Mouse (Mus musculus): ENCODE measurements around the gene Cnot2. TPM values are rescaled to one million over a fixed set of nuclear protein-coding genes. Genes with fewer than 3 reads are reported as not detected.

Gene Cnot2
- polyA plus RNA-seq, 1 experiment from 2014 or later: 100 TPM

- H3K27me3 ChIP-seq: no peaks in the 10 kb centered on the region
- peak within 1 kb of the TSS; percentile 69 for H3K4me3 ChIP-seq (replicated peaks)
- no peaks in the 10 kb centered on the region for H3K9me3 ChIP-seq (replicated peaks)
- peak; percentile 77 for ATAC-seq (ENCODE audit: insufficient number of reproducible peaks, low FRiP score, low TSS enrichment, low read depth)
- peaks cover 32% of the 10 kb centered on the region for H3K4me1 ChIP-seq
- no peaks in the 10 kb centered on the region for H3K36me3 ChIP-seq
- WGBS: under 1% methylated on average over 64 of the region's 92 CpGs
- H3K4me2 ChIP-seq (replicated peaks): peak within 1 kb of the TSS; percentile 95
- H3K9ac ChIP-seq: peak within 1 kb of the TSS; percentile 66
- peak within 1 kb of the TSS; percentile 72; the same call in 1 of the 2 replicates for H3K27ac ChIP-seq (replicated peaks)
Measured at GRCm38 (mm10) chr10:116473759-116474549, 107.4 kb downstream of the Cnot2 start, which contains the start of gene Kcnmb4. TSS of gene Kcnmb4 (minus strand) at chr10:116473878.

GRCm38 (mm10) chr10:116473071-116473758 is 108.1 kb downstream of the Cnot2 start:
- peaks cover 32% of the 10 kb centered on the region for H3K4me1 ChIP-seq
- under 1% methylated on average over 71 of the region's 78 CpGs for WGBS
- H3K9me3 ChIP-seq (replicated peaks): no peaks in the 10 kb centered on the region
- H3K4me2 ChIP-seq (replicated peaks): peak overlapping the region; percentile 95
- no peaks in the 10 kb centered on the region for H3K36me3 ChIP-seq
- peak; percentile 58 for ATAC-seq (ENCODE audit: insufficient number of reproducible peaks, low FRiP score, low TSS enrichment, low read depth)
- peak overlapping the region; percentile 69 for H3K4me3 ChIP-seq (replicated peaks)
- H3K27me3 ChIP-seq: no peaks in the 10 kb centered on the region
- peak overlapping the region; percentile 66 for H3K9ac ChIP-seq
- peak overlapping the region; percentile 72; the same call in 1 of the 2 replicates for H3K27ac ChIP-seq (replicated peaks)

DNA sequence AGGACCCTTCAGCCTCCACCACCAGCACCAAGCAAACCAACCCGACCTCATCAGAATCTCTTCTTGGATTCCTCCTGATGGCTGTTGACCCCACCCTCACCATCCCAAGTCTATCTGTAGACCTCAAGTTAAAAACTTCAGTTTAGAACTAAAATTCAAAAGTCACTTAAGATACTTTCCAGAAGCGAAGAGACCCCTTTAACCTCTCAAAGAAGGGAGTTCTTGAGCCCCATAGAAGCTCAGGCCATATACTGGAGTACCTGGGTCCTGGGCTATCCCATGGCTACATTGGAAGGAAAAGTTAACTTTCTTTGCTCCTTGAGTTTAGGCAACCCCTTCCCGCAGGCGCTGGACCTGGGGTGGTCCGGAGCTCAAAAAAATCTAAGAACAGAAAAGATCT is 108.7 kb downstream of the Cnot2 start:
- H3K4me3 ChIP-seq (replicated peaks): peak overlapping the region; percentile 69
- no peaks in the 10 kb centered on the region for H3K27me3 ChIP-seq
- 8% methylated on average over 5 of the region's 5 CpGs for WGBS
- peak overlapping the region; percentile 66 for H3K9ac ChIP-seq
- H3K36me3 ChIP-seq: no peaks in the 10 kb centered on the region
- peaks cover 32% of the 10 kb centered on the region for H3K4me1 ChIP-seq
- H3K27ac ChIP-seq (replicated peaks): 0 out of 2 replicates have a peak overlapping the region, but pooled peaks have one; percentile 72
- peak overlapping the region; percentile 95 for H3K4me2 ChIP-seq (replicated peaks)
- no peak for ATAC-seq (ENCODE audit: insufficient number of reproducible peaks, low FRiP score, low TSS enrichment, low read depth)
- H3K9me3 ChIP-seq (replicated peaks): no peaks in the 10 kb centered on the region

- no peak overlapping the region for H3K4me2 ChIP-seq (replicated peaks)
- no peaks in the 10 kb centered on the region for H3K9me3 ChIP-seq (replicated peaks)
- H3K9ac ChIP-seq: no peak overlapping the region
- H3K4me1 ChIP-seq: peaks cover 28% of the 10 kb centered on the region
- WGBS: 78% methylated on average over 11 of the region's 11 CpGs
- no peaks in the 10 kb centered on the region for H3K36me3 ChIP-seq
- H3K27ac ChIP-seq (replicated peaks): no peak overlapping the region
- H3K4me3 ChIP-seq (replicated peaks): no peak overlapping the region
- no peak for ATAC-seq (ENCODE audit: insufficient number of reproducible peaks, low FRiP score, low TSS enrichment, low read depth)
- no peaks in the 10 kb centered on the region for H3K27me3 ChIP-seq
Measured at GRCm38 (mm10) chr10:116470306-116470925, 110.9 kb downstream of the Cnot2 start.

DNA sequence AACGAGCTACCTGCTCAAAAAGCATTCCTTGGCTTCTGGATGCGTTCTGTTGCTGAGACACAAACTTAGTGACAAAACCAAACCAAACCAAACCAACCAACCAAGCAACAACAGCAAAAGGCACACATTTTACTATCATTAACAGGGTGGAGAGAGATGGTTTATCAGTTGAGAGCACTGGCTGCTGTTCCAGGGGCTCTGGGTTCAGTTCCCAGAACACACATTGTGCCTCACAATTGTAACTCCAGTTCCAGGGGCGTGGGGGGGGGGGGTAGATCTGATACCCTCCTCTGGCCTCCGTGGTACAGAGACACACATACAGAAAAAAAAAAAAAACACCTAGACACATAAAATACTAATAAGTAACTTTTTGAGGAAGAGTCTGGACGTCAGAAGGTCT is 113.2 kb downstream of the Cnot2 start:
- no peak for ATAC-seq (ENCODE audit: insufficient number of reproducible peaks, low FRiP score, low TSS enrichment, low read depth)
- H3K9ac ChIP-seq: no peak overlapping the region
- H3K4me2 ChIP-seq (replicated peaks): no peak overlapping the region
- WGBS: 82% methylated on average over 5 of the region's 5 CpGs
- H3K36me3 ChIP-seq: no peaks in the 10 kb centered on the region
- peaks cover 14% of the 10 kb centered on the region for H3K4me1 ChIP-seq
- H3K9me3 ChIP-seq (replicated peaks): no peaks in the 10 kb centered on the region
- H3K4me3 ChIP-seq (replicated peaks): no peak overlapping the region
- H3K27me3 ChIP-seq: no peaks in the 10 kb centered on the region
- no peak overlapping the region for H3K27ac ChIP-seq (replicated peaks)

GRCm38 (mm10) chr10:116463753-116464345 is 117.5 kb downstream of the Cnot2 start:
- Histone ChIP-seq H3K4me1 (no peaks in the 10 kb centered on the region), H3K9ac (no peak overlapping the region), H3K27ac (replicated peaks) (no peak overlapping the region), H3K9me3 (replicated peaks) (no peaks in the 10 kb centered on the region), H3K36me3 (no peaks in the 10 kb centered on the region; the same call in 1 of the 2 replicates), H3K4me3 (replicated peaks) (no peak overlapping the region), H3K4me2 (replicated peaks) (no peak overlapping the region), H3K27me3 (no peaks in the 10 kb centered on the region)
- no peak for ATAC-seq (ENCODE audit: insufficient number of reproducible peaks, low FRiP score, low TSS enrichment, low read depth)
- 90% methylated on average over 12 of the region's 12 CpGs for WGBS

DNA sequence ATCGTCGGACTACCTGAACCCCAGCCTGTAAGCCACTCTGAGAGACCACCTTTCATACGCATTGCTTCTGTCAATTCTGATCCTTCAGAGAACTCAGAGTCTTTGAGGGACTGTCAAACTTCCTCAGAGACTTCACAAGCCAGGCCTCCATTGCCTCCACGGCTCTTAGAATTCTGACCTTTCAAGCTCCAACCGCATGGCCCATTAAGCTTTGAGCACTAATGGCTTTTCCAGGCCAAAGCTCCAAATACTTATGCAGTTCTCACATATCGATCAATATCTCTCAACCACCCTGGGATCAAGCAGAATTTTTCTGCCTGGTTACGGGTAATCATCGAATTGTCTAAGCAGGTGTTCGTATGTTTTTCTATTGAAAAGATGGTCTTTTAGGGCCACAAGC is 119.9 kb downstream of the Cnot2 start:
- H3K4me2 ChIP-seq (replicated peaks): no peak overlapping the region
- WGBS: 84% methylated on average over 9 of the region's 9 CpGs
- ATAC-seq (ENCODE audit: insufficient number of reproducible peaks, low FRiP score, low TSS enrichment, low read depth): no peak

DNA sequence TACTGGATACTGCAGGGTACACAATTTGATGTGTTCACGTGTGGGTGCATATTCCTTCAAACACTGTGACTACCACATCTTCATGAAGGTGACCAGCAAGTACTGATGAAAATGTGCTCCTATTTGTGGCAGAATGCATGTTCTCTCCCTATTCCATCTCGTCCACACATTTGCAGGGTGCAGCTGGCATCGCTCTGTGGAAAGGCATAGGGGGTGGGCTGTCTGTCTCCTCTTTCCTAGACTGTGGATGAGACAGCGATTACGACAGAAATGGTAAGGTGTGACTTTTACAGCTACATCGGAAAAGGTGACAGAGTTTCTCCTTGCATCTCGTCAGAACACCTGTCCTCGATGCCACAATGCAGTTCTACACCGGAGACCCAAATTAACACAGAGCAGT is 122.5 kb downstream of the Cnot2 start:
- H3K9me3 ChIP-seq (replicated peaks): no peaks in the 10 kb centered on the region
- H3K36me3 ChIP-seq: no peaks in the 10 kb centered on the region; the same call in 1 of the 2 replicates
- WGBS: 91% methylated on average over 9 of the region's 9 CpGs
- ATAC-seq (ENCODE audit: insufficient number of reproducible peaks, low FRiP score, low TSS enrichment, low read depth): no peak
- no peaks in the 10 kb centered on the region for H3K27me3 ChIP-seq
- no peak overlapping the region for H3K9ac ChIP-seq
- no peak overlapping the region for H3K27ac ChIP-seq (replicated peaks)
- H3K4me3 ChIP-seq (replicated peaks): no peak overlapping the region
- H3K4me1 ChIP-seq: no peaks in the 10 kb centered on the region
- H3K4me2 ChIP-seq (replicated peaks): no peak overlapping the region

More for the DNA sequence above, 119.9 kb downstream of the Cnot2 start:
- no peaks in the 10 kb centered on the region for H3K27me3 ChIP-seq
- no peaks in the 10 kb centered on the region for H3K4me1 ChIP-seq
- H3K36me3 ChIP-seq: no peaks in the 10 kb centered on the region; the same call in 1 of the 2 replicates
- H3K9ac ChIP-seq: no peak overlapping the region
- no peaks in the 10 kb centered on the region for H3K9me3 ChIP-seq (replicated peaks)
- no peak overlapping the region for H3K27ac ChIP-seq (replicated peaks)
- H3K4me3 ChIP-seq (replicated peaks): no peak overlapping the region

- 94% methylated on average over 7 of the region's 7 CpGs for WGBS
- no peak for ATAC-seq (ENCODE audit: insufficient number of reproducible peaks, low FRiP score, low TSS enrichment, low read depth)
- Histone ChIP-seq H3K4me2 (replicated peaks) (no peak overlapping the region), H3K4me3 (replicated peaks) (no peak overlapping the region), H3K9ac (no peak overlapping the region), H3K27me3 (no peaks in the 10 kb centered on the region), H3K36me3 (0 out of 2 replicates have a peak, but pooled peaks cover 4% of the 10 kb centered on the region), H3K9me3 (replicated peaks) (no peaks in the 10 kb centered on the region; the same call in 1 of the 2 replicates), H3K27ac (replicated peaks) (no peak overlapping the region), H3K4me1 (no peaks in the 10 kb centered on the region)
Measured at GRCm38 (mm10) chr10:116452771-116453170, 128.5 kb downstream of the Cnot2 start.

DNA sequence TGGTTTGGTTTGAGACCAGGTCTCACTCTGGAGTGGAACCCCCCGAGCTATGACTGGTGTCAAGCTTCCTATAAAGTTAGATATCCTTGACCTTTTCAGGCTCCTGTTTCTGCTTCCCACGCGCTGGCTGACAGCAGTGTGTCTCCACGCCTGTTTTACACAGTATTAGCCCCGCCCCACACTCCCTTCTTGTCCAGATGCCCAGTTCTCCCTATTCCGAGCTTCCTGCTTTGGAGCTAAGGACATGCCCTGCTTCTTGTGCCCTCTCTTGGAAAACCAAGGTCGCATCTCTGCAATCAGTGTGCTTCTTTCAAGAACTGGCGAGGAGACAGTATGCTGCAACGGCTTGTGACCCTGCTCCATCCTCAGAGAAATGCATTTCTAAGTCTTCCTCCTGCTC is 130.7 kb downstream of the Cnot2 start:
- H3K27ac ChIP-seq (replicated peaks): no peak overlapping the region
- H3K9me3 ChIP-seq (replicated peaks): no peaks in the 10 kb centered on the region; the same call in 1 of the 2 replicates
- H3K27me3 ChIP-seq: no peaks in the 10 kb centered on the region
- no peak for ATAC-seq (ENCODE audit: insufficient number of reproducible peaks, low FRiP score, low TSS enrichment, low read depth)
- H3K9ac ChIP-seq: no peak overlapping the region
- no peak overlapping the region for H3K4me3 ChIP-seq (replicated peaks)
- H3K4me1 ChIP-seq: peaks cover 5% of the 10 kb centered on the region; the same call in 1 of the 2 replicates
- 0 out of 2 replicates have a peak, but pooled peaks cover 4% of the 10 kb centered on the region for H3K36me3 ChIP-seq
- 68% methylated on average over 9 of the region's 9 CpGs for WGBS
- H3K4me2 ChIP-seq (replicated peaks): no peak overlapping the region
